Mouse (Mus musculus) bone marrow, adult 2 months (tissue): ENCODE measurements around the gene Aasdh. TPM values are rescaled to one million over a fixed set of nuclear protein-coding genes. Genes with fewer than 3 reads are reported as not detected.

Experiments
- H3K27ac ChIP-seq: fragments of 200-500 bp; 2 replicates; pipeline ENCODE4 v1.5.1; 2012; ENCODE audit warnings: low read depth, mild to moderate bottlenecking, control low read depth, inconsistent platforms, low read length; ENCODE audit not compliant: control insufficient read depth, poor library complexity, insufficient read depth
- H3K4me1 ChIP-seq: fragments of 200-500 bp; 2 replicates; pipeline ENCODE4 v1.6.1; 2011; ENCODE audit warnings: low read length; ENCODE audit not compliant: control insufficient read depth, insufficient read depth
- H3K4me3 ChIP-seq: fragments of 200-500 bp; replicated peaks from 2 replicates; pipeline ENCODE3; 2011; ENCODE audit warnings: mild to moderate bottlenecking, low read depth, low read length, control low read depth; ENCODE audit not compliant: control insufficient read depth
- CTCF ChIP-seq: fragments of 200-500 bp; IDR thresholded peaks from 2 replicates; pipeline ENCODE4 v1.5.1; 2011; ENCODE audit warnings: low read length, control low read depth; ENCODE audit not compliant: control insufficient read depth, insufficient read depth
- POLR2A ChIP-seq: fragments of 200-500 bp; IDR thresholded peaks from 2 replicates; pipeline ENCODE4 v1.6.1; 2011; ENCODE audit warnings: low read depth, mild to moderate bottlenecking, control low read depth, low read length, borderline replicate concordance; ENCODE audit not compliant: control insufficient read depth
- whole genome bisulfite sequencing: fragments of 180-500 bp; shearing (Covaris S2); methylation state at CpG from one replicate; pipeline ENCODE4 v1.1.7; 2018; 5-methylcytosine and 5-hydroxymethylcytosine counted together
- polyA plus RNA-seq: library from polyadenylated mRNA; stranded (reverse); fragments of >200 nt; gene quantifications from 2 replicates; pipeline ENCODE4 v1.2.4, GENCODE M21; 2011; ENCODE audit warnings: low replicate concordance; ENCODE audit not compliant: missing spikeins, insufficient read depth, insufficient read length

The Aasdh gene
- polyA plus RNA-seq, result 11.6 and 16.5 TPM in 2 replicates

- TF ChIP-seq CTCF (0 out of 2 replicates have a peak, but pooled peaks have one; percentile 13), POLR2A (peak; percentile 97)
- H3K27ac ChIP-seq, result peak within 1 kb of the TSS; percentile 93
- WGBS, result under 1% methylated on average over 47 of the region's 47 CpGs
- H3K4me3 ChIP-seq, result peak within 1 kb of the TSS; percentile 98
- no peaks in the 10 kb centered on the region; the same call in 1 of the 2 replicates for H3K4me1 ChIP-seq
Observed at GRCm38 (mm10) chr5:76905405-76906154, at the start of gene Aasdh. Aasdh (minus strand) TSS chr5:76905514.

GRCm38 (mm10) chr5:76954271-76954900 lies 49.1 kb upstream of the Aasdh start:
- H3K4me3 ChIP-seq, result no peak overlapping the region
- no peak overlapping the region for H3K27ac ChIP-seq
- H3K4me1 ChIP-seq, result no peaks in the 10 kb centered on the region
- WGBS, result 33% methylated on average over 6 of the region's 6 CpGs
- TF ChIP-seq CTCF, result no peak
- no peak for TF ChIP-seq POLR2A

GRCm38 (mm10) chr5:76953794-76954193 lies 48.5 kb upstream of the Aasdh start:
- H3K4me3 ChIP-seq, result no peak overlapping the region
- TF ChIP-seq CTCF (no peak), POLR2A (no peak)
- H3K27ac ChIP-seq, result no peak overlapping the region
- WGBS, result 62% methylated on average over 3 of the region's 3 CpGs
- H3K4me1 ChIP-seq, result no peaks in the 10 kb centered on the region

- no peaks in the 10 kb centered on the region; the same call in 1 of the 2 replicates for H3K4me1 ChIP-seq
Observed at GRCm38 (mm10) chr5:76952112-76953040, 47.1 kb upstream of the Aasdh start.

GRCm38 (mm10) chr5:76951106-76952027 lies 46.1 kb upstream of the Aasdh start, which contains the start of the genes Paics and Ppat:
Paics (plus strand) TSS chr5:76951307.
Ppat (minus strand) TSS chr5:76951578.
- TF ChIP-seq CTCF, result 0 out of 2 replicates have a peak, but pooled peaks have one; percentile 5
- TF ChIP-seq POLR2A, result peak; percentile 82
- H3K4me1 ChIP-seq, result no peaks in the 10 kb centered on the region; the same call in 1 of the 2 replicates
- peak within 1 kb of the TSS; percentile 81 for H3K4me3 ChIP-seq
- under 1% methylated on average over 81 of the region's 81 CpGs for WGBS
- peak within 1 kb of the TSS; percentile 76 for H3K27ac ChIP-seq

More at GRCm38 (mm10) chr5:76952112-76953040, 47.1 kb upstream of the Aasdh start:
- peak overlapping the region; percentile 76; the same call in 1 of the 2 replicates for H3K27ac ChIP-seq
- 3% methylated on average over 7 of the region's 7 CpGs for WGBS
- H3K4me3 ChIP-seq, result peak overlapping the region; percentile 81
- TF ChIP-seq CTCF (no peak), POLR2A (no peak)

- 0% methylated on average over 24 of the region's 24 CpGs for WGBS
- Histone ChIP-seq H3K4me1 (no peaks in the 10 kb centered on the region; the same call in 1 of the 2 replicates), H3K4me3 (peak overlapping the region; percentile 69), H3K27ac (peak overlapping the region; percentile 3)
- TF ChIP-seq POLR2A (no peak), CTCF (no peak)
Observed at GRCm38 (mm10) chr5:76950343-76951105, 45.2 kb upstream of the Aasdh start.
